Mouse (Mus musculus): Measurements from ENCODE around the gene Tusc2.
A peak's percentile ranks its signal among the peaks of the same experiment; 100 is the strongest.

Tusc2 gene

DNA sequence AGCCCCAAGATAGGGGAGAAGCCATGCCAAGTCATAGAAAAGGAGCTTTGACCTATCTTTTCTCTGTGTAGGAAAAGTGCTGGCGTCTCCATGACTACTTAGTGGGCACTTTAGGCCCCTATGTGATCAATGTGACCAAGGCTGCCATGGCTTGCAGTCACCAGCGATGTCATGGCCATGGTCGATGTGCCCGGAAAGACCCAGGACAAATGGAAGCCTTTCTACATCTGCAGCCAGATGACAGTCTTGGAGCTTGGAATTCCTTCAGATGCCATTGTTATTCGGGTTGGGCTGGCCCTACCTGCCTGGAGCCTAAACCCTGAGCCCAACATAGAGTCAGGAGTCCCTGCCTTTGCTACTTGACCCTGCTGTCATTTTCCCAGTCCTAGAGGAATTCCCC lies 23.4 kb downstream of the Tusc2 start:
- no peak for DNase-seq (ENCODE audit: extremely low read depth, insufficient read length, low spot score)

DNA sequence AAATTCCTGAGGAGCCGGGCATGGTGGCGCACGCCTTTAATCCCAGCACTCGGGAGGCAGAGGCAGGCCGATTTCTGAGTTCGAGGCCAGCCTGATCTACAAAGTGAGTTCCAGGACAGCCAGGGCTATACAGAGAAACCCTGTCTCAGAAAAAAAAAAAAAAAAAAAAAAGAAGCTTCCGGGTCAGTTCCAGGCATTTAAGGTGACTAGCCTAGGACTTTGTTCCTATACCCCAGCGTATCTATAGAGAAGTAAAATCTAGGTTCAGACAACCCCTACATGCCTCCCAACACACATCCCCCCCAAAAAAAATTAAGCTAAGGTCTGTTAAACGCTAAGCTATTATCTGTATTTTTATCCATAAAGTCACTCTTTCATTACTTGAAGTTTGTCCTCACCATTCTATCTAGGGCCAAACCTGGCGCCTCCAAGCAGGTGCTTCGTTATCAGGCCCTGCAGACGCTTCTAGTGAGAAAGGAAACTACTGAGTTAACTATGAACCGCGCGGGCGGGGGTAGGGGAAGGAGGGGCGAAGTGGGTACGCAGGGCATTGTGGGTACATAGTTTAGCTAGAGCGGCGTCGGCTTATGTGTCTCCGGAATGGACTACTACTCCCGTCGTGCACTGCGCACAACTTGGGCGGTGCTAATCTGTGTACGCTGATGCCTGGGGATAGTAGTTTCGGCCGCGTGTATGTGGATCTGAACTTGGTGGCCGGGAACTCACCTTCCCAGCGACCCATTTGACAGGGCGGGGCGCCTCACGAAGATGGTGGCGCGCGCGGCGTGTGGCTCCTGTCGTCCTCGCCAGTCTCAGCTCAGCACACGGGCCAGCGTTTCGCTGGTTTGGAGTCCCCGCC lies 24.1 kb downstream of the Tusc2 start, which contains the start of gene Ifrd2:
Gene Ifrd2, plus strand, starts transcription at position 669 of the 859 bp plus-strand sequence.
- peak; percentile 94 for DNase-seq (ENCODE audit: extremely low read depth, insufficient read length, low spot score)

DNA sequence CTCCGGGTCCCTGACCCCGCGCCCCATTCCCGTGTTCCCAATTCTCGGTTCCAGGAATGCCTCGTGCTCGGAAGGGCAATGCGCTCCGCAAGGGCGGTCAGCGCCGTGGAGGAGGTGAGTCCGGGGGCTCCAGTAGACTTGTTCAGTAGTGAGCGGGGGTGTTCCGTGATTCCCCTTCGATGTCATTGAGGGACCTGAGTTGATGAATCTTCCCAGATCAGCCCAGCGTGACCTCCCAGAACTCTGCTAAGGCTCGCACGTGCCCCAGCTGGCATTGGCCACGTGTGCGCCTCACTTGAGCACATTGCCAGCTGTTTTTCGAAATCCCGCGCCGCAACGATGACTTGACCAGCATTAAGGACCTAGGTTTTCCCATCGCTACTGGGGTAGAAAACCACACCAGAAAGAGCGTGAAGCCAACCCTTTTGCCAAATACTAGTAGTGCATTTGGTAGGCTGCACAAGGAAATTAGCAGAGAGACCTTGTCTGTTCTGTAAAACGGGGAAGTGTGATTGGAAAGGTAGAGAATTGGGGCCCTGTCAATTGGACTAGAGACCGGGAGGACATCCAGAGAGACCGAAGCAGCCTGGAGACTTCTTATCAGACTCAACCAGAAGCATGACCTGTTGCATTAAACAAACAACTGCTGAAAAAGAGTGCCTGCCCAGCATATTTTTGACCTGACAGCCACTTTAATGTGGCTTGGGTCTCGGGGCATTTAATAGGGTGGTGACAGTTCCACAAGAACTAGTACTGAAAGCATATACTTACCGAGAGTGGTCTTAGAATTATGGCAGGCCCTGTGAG lies 25.0 kb downstream of the Tusc2 start:
- no peak for DNase-seq (ENCODE audit: extremely low read depth, insufficient read length, low spot score)

DNA sequence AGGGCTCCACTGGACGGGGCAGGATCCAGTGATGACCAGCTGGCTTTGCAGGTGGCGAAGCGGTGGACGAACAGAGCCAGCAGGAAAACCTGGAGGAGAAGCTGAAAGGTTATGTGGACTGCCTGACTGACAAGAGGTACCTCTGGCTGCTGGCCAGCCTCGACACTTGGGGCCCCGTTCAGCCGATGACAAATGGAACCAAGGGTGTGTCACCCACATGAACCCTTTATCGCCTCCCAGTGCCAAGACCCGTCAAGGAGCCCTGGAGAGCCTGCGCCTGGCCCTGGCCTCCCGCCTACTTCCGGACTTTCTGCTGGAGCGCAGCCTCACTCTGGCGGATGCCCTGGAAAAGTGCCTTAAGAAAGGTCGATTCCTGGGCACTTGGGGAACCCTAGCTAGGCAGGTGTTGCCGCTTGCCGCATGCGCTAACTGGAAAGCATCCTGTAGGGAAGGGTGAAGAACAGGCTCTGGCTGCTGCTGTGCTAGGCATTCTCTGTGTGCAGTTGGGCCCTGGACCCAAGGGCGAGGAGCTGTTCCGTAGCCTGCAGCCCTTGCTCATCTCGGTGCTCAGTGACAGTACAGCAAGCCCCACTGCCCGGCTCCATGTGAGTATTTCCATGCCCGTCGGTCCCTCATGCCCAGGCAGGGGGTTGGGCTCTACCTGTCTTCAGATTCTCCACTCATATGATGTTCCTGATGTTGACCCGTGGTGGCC lies 27.2 kb downstream of the Tusc2 start:
- DNase-seq (ENCODE audit: extremely low read depth, insufficient read length, low spot score): no peak

DNA sequence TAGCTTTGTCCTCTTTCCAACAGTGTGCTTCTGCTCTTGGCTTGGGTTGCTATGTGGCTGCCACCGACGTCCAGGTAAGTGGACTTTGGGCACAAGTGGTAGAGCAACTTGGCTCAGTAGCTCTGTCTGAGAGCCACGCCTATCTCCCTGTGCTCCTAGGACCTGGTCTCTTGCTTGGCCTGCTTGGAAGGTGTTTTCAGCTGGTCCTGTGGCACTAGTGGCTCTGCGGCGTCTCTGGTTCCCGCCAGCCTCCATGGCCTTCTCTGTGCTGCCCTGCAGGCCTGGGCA lies 27.7 kb downstream of the Tusc2 start:
- DNase-seq (ENCODE audit: extremely low read depth, insufficient read length, low spot score): no peak

DNA sequence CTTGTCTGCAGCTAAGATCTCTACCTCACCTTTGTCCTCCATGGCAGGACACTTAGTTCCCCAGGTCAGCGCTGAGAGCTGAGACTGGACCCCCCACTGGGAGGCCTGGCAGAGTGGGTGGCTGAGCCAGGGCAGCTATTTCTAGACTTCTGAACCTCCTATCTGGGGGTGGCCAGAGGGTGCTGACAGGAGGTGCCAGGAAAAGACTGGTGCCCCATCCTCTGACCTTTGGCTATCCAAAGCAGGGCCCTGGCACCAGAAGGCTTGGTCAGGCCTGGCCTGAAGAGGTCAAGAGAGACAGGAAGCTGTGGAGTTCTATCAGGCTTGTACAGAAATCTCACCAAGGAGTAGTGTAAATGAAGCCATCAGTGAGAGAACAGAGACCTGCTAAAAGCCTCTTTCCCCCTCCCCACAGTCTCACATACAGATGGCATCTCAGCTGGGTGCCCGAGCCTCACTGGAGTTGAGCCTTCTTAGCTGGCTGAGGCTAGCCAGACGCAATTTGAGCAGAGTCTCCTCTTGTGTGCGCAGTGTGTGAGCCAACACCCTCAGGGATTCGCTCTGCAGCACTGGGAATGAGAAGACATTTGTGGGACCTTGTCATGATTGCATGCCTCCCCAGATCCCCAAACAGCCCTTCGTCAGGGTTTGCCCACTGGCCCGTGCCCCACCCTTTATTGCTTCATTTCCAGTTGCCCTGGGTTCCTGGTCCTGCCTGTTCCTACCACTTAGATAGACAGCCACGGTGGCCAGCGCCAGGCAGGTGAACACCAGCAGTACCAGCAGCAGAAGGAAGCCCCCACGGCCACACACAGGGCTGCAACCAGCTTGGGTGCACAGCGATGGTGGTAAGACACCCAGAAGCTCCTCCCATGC lies 30.3 kb downstream of the Tusc2 start:
- DNase-seq (ENCODE audit: extremely low read depth, insufficient read length, low spot score): no peak

DNA sequence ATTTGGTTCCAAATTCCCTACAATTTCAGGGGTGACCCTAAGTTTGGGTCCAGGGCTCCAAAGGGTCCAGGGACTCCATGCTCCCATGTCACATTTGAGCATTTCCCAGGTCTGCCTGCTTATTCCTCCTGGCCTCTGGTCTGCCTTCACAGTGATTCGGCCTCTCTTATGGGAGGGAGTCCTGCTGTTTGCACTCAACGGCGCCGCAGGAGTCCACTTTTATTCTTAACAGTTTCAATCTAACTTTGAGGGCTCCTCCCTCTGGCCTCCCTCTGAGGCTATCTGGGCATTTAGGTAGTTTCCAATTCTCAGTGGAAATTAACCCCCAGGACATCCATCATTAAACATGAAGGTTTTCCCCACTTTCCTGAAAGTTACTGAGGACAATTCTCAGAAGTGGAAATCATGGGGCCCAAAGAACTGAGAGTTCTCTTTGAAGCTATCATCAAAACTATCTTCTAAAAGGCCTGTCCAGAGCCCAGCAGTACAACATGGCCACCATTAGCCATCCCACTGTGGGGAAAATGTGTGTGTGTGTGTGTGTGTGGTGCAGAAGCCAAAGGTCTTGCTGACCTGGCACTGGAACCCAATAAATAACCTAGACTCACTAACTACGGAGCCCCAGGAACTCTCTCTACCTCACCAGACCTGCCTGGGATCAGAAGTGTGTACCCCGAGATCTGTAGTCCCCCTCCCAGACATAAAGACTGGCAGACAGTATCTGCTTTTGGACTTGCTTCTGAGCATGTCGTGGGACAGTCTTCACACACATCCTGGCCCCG lies 31.4 kb downstream of the Tusc2 start:
- no peak for DNase-seq (ENCODE audit: extremely low read depth, insufficient read length, low spot score)

DNA sequence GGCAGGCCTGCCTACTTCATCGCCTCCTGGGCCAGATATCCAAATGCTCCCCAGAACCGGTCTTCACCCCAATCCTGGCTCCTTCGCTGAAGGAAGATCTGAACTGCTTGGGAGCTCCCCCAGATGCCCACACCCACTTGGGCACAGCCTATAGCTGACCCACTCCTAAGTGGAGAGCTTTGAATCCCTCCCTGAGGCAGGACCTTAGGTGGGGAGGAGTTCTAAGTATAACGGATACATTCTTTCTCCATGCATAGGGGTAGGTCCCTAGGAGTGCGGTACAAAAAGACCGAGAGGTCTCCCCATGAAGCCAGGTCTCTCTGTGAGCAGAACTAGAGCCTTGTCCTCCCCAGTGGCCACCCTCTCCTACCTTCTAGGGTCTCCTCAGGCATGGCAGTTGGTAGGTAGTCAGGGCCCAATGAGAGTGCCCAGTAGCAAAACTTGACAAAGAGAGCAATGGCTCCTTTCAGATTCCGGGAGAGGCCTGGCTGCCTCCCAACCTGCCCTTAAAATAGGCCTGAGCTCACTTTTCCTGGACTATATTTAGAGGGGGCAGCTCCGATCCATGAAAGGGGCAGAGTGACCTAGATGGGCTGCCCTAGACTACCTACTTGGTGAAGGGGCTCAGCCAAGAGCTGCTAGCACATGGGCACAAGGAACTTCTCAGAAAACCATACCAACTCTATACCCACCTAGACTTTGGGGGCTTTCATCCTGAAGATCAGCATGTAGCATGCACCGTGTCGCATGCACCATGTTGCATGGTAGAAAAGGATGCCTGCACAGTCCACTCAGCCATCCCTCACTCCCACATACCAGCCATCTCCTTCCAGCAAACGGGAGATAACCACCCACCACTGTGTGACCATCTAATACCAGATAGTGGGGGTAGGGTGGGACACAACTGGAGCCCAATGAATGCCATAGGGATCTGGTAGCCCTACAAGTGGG lies 33.8 kb downstream of the Tusc2 start:
- no peak for DNase-seq (ENCODE audit: extremely low read depth, insufficient read length, low spot score)

DNA sequence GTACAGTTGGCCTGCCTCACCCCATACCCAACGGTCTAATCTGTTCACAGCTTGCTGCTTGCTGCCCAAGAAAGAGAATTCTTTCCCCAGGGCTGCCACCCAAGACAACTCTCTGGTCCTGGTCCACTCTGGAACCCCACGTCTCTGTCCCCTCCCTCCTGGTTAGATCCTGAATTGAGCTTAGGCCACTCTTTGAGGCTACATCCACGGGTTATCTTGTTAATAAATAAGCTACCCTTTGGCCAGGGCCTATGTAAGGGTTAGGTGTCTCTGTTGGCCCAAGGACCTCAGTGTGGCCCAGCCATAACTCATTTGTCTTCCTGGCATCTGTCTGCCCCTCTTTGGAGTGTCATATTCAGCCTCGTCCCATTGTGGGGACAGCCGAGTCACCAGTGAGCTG lies 35.3 kb downstream of the Tusc2 start:
- no peak for DNase-seq (ENCODE audit: extremely low read depth, insufficient read length, low spot score)

DNA sequence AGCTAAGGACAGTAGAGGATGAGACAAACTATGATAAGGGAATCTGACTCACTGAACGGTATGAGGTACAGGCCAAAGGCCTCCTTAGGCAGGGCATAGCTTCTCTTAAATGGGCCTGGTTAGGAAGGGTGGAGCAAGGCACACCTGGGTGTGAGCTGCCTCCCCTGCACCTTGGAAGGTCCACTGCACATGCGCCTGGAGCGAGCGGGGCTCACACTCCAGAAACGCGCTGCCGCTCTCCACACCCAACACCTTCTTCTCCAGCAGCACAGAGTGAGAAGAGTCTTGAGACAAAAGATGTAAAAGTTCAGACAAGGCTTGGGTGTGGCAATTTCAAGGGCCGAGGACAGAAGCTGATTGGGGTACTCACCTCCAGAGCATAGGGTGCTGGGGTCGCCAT lies 36.4 kb downstream of the Tusc2 start:
- no peak for DNase-seq (ENCODE audit: extremely low read depth, insufficient read length, low spot score)

DNA sequence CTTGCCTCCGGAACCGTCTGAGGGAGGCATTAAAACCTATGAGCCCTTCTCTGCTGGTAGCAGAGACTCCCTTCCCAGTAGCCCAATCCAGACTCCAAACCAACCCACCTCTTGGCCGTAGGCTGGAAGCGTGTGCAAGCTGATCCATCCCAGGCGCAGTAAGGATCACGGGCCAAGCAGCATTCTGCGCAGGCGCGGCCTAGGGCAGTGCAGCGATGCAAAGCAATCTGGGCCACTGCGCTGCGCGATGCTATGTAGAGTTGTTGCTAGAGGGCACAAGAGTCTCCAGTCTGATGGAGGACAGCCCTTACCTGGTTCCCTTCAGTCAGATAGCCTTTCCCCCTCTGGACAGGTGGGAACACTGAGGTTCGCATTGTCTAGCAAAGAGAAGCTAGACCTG lies 36.8 kb downstream of the Tusc2 start:
- DNase-seq (ENCODE audit: extremely low read depth, insufficient read length, low spot score): no peak

DNA sequence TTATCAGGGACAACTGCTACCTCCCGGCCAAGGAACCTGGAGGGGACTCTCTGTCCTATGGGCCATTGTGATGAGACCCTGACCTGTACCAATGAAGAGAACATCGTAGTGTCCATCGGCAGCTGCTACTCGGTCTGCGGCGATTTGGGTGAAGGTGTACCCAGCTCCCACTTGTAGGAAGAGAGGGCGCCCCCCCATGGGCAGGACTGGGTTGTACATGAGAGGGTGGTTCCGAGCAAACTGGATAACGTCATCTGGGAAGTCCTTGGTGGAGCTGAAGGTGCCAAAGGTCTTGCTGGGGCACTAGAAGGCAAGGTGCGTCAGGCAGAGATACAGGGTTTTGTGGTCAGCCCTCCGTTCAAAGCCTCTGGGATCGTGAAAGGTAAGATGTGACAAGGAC lies 37.7 kb downstream of the Tusc2 start:
- no peak for DNase-seq (ENCODE audit: extremely low read depth, insufficient read length, low spot score)

DNA sequence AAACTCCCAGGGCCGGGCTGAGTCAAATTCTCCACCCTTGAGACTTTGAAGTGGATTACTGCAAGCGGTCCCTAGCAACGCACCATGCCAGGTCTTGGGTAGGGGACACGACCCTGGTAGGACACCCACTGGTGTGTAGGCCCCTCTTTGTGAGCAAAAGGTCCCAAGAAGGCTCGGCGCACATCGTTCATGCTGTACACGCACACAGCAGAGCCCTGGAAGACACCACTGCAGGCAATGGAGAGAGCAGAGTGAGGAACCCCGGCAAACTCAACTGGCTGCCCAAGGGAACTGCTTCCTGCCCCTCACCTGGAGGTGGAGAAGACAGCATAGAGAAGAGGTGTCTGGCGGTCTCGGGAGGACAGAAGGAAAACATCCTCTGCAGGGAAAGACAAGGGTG lies 38.2 kb downstream of the Tusc2 start:
- no peak for DNase-seq (ENCODE audit: extremely low read depth, insufficient read length, low spot score)

DNA sequence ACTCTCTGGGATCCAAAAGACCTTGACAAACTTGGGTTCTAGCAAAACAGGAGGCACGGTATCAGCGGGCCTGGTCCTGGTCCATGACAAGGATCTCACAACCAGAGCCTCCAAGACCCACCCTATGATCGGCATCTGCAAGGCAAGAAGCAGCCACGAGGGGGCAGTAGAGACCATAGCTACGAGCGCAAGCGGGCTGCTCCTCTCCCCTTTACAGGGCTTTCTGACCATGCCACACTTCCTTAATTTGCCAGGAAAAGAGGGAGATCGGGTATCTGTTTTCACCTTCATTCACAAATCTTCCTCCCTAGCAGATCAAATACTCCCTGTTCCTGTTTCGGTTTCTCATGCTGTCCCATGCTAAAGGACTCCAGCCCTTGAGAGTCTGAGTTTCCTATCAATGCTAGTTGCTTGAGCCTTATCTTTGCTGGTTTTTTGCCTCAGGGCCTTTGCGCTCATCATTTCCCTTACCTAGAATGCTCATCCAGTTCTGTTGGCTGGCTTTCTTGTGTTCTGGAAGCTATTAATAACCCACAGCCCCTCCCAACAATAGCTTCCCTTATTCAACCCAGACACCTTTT lies 39.1 kb downstream of the Tusc2 start:
- peak; percentile 62 for DNase-seq (ENCODE audit: extremely low read depth, insufficient read length, low spot score)

DNA sequence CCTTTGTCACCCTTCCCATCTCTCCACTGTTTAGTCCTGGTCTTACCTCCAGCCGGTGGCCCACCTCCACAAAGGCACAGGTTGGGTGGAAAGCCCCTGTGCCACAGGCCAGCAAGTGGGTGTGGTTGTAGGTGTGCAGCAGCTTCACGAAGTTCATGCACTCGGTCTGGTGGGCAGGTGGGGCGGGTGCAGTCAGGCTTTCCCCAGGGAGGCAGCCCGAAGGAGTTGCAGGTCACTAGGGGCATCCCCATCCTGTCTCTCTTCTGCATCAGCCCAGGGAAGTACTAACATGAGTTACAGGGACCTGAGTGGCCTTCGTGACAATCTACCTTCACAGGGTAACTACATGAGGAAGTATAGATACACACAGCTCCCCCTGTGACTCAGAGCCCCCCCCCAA lies 40.2 kb downstream of the Tusc2 start:
- DNase-seq (ENCODE audit: extremely low read depth, insufficient read length, low spot score): no peak

DNA sequence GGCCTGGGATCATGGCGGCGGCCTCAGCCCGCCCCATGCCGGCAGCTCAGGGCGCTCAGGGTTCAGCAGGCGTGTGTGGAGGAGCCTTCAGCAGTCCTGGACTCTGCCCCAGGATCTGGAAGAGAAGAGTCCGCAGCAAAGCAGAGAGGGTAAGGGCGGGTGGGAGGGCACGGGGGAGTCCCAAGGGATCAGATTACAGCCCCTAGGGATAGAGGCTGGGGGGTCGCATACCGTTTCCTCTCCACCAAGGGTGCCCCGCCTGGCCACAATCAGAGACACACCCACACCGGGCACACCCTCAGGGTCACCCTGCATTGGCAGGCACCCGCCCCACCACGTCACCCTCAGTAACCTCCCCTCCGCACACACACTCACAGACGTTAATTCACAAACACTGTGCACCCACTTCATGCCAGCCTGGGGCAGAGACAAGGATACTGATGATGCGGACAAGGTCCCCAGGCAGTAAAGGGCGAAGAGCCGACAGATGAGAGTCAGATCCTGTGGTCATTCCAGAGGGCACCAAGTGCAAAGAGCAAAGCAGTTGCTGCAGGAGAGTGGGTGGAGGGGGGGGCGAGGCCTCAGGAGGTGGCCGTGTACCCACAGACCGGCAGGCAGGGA lies 42.1 kb downstream of the Tusc2 start:
- DNase-seq (ENCODE audit: extremely low read depth, insufficient read length, low spot score): peak; percentile 73

DNA sequence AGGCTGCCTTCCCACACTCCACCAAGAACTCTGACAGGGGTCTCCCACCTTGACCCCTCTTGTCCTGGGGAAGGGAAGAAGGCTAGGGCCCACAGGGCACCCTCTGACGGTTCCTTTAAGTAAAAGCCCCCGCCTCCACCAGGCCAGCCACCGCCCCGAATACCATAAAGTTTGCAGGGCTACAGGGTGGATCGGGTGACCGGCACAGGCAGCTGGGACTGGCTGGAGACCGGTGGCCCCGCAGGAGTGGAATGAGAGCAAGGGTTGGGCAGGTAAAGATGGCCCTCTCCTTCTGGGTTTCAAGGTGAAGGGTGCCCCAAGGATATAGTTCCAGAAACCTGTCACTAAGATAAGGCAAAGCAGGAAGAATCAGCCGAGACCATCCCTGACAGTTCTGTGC lies 43.5 kb downstream of the Tusc2 start:
- no peak for DNase-seq (ENCODE audit: extremely low read depth, insufficient read length, low spot score)

DNA sequence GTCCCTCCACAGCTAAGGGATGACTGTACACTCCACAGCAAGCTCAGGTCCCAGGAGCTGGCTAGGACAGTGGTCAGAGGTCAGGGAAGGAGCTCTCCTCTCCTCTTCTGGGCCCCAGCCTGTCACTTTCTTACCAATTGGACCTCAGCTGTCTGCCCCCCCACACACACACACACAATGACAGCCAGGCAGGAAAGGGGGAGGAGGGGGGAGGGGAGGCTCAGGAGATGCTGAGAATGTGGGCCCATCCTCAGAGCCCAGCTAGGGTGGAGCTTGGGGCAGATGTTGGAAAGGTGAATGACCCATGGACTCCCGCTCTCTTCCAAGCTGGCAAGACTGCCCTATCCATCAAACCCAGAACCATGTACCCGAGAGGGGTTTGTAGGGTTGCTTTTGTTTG lies 44.0 kb downstream of the Tusc2 start:
- DNase-seq (ENCODE audit: extremely low read depth, insufficient read length, low spot score): no peak

All from 3134 (cell line).